27 mouse cellular contexts compared by ENCODE assay signal in genomic region chr12:83310567-83310966, GRCm38 (mm10).
DNase-seq lines count a peak whose midpoint lies in the region; ATAC-seq and TF ChIP-seq lines count a peak whose summit lies in the region.
"Had no signal": no experiment of that assay in that cellular context is flagged by ENCODE, and none has a peak within 500 bp of the region (broad histone marks: within the 10 kb centered on the region; RNA-seq: fewer than 3 reads in every experiment).

No protein-coding gene starts in this region.

- no peaks in the 10 kb centered on the region for H3K36me3 ChIP-seq in hindbrain, embryonic 14.5 days (replicated peaks; ENCODE audit: control insufficient read depth, insufficient read depth)
- no peaks in the 10 kb centered on the region for H3K36me3 ChIP-seq in hindbrain, embryonic 11.5 days (ENCODE audit: control insufficient read depth, insufficient read depth, low read length)
- no peaks in the 10 kb centered on the region for H3K36me3 ChIP-seq in neural tube, embryonic 13.5 days
- H3K36me3 ChIP-seq in neural tube, embryonic 15.5 days = no peaks in the 10 kb centered on the region
- H3K36me3 ChIP-seq: embryonic facial prominence, embryonic 15.5 days; heart, embryonic 13.5 days; hindbrain, embryonic 15.5 days had no signal

- TF ChIP-seq CTCF in gastrocnemius, adult 2 months (IDR thresholded peaks at IDR 0.05) = no peak

- no peak overlapping the region for H3K27ac ChIP-seq in gastrocnemius, adult 2 months
- peak overlapping the region; percentile 56 for H3K27ac ChIP-seq in hindbrain, embryonic 14.5 days
- H3K27ac ChIP-seq in hindbrain, embryonic 11.5 days (ENCODE audit: low read depth, low read length) = no peak overlapping the region
- H3K27ac ChIP-seq in neural tube, embryonic 13.5 days (replicated peaks) = peak overlapping the region; percentile 10
- H3K27ac ChIP-seq in neural tube, embryonic 15.5 days (replicated peaks) = no peak overlapping the region
- H3K27ac ChIP-seq: embryonic facial prominence, embryonic 15.5 days; heart, adult 2 months; heart, embryonic 10.5 days; heart, embryonic 13.5 days; hindbrain, embryonic 15.5 days had no signal

- H3K27me3 ChIP-seq in hindbrain, embryonic 14.5 days (ENCODE audit: control insufficient read depth, insufficient read depth, low read length) = no peaks in the 10 kb centered on the region
- no peaks in the 10 kb centered on the region for H3K27me3 ChIP-seq in hindbrain, embryonic 11.5 days (ENCODE audit: control insufficient read depth, insufficient read depth, low read length)
- H3K27me3 ChIP-seq in neural tube, embryonic 13.5 days = no peaks in the 10 kb centered on the region
- no peaks in the 10 kb centered on the region for H3K27me3 ChIP-seq in neural tube, embryonic 15.5 days (replicated peaks)
- H3K27me3 ChIP-seq: CH12.LX; embryonic facial prominence, embryonic 15.5 days; heart, embryonic 13.5 days; hindbrain, embryonic 15.5 days had no signal

- H3K9ac ChIP-seq in hindbrain, embryonic 14.5 days = no peak overlapping the region
- no peak overlapping the region for H3K9ac ChIP-seq in hindbrain, embryonic 11.5 days (ENCODE audit: low read depth, low read length)
- H3K9ac ChIP-seq in neural tube, embryonic 13.5 days = no peak overlapping the region
- H3K9ac ChIP-seq in neural tube, embryonic 15.5 days (replicated peaks) = no peak overlapping the region
- H3K9ac ChIP-seq: embryonic facial prominence, embryonic 15.5 days; forebrain, postnatal 0 days; heart, embryonic 13.5 days; hindbrain, embryonic 15.5 days had no signal

- ATAC-seq in hindbrain, embryonic 14.5 days (ENCODE audit: low FRiP score) = no peak
- ATAC-seq in hindbrain, embryonic 11.5 days (ENCODE audit: low FRiP score) = no peak
- peak; percentile 45; the same call in 1 of the 2 replicates for ATAC-seq in neural tube, embryonic 13.5 days (ENCODE audit: low read depth)
- no peak for ATAC-seq in neural tube, embryonic 15.5 days (ENCODE audit: low FRiP score)
- ATAC-seq: forebrain, embryonic 14.5 days; forebrain, postnatal 0 days; inflammation-experienced regulatory T-cells, adult 6 months; intestine, embryonic 16.5 days; Patski had no signal

- DNase-seq in gastrocnemius, adult 2 months = peak; percentile 8
- DNase-seq in gastrocnemius, postnatal 10 days = no peak
- DNase-seq in hindbrain, embryonic 14.5 days (ENCODE audit: low spot score) = no peak
- DNase-seq in hindbrain, embryonic 11.5 days (ENCODE audit: low spot score) = no peak
- no peak for DNase-seq in urinary bladder, postnatal 4 days (ENCODE audit: low spot score in 2 of 2)
- DNase-seq: adrenal gland, postnatal 10 days; B cell, adult 2 months; cerebellum, adult 11 months; cerebellum, adult 2 months; cerebellum, adult 9-11 months; cerebellum, postnatal 25 days; forebrain, postnatal 0 days; gastrocnemius, postnatal 36 days; heart, postnatal 14 days had no signal

- H3K4me1 ChIP-seq in hindbrain, embryonic 14.5 days (replicated peaks; ENCODE audit: control insufficient read depth, insufficient read depth, low read length) = no peaks in the 10 kb centered on the region
- H3K4me1 ChIP-seq in hindbrain, embryonic 11.5 days (replicated peaks; ENCODE audit: control insufficient read depth, insufficient read depth, low read length) = no peaks in the 10 kb centered on the region
- peaks cover 18% of the 10 kb centered on the region for H3K4me1 ChIP-seq in neural tube, embryonic 13.5 days (replicated peaks)
- peaks cover 12% of the 10 kb centered on the region; the same call in 1 of the 2 replicates for H3K4me1 ChIP-seq in neural tube, embryonic 15.5 days
- H3K4me1 ChIP-seq: embryonic facial prominence, embryonic 15.5 days had no signal

- no peaks in the 10 kb centered on the region for H3K9me3 ChIP-seq in hindbrain, embryonic 14.5 days (ENCODE audit: control insufficient read depth, low read length)
- no peaks in the 10 kb centered on the region for H3K9me3 ChIP-seq in hindbrain, embryonic 11.5 days (ENCODE audit: control insufficient read depth, low read length)
- H3K9me3 ChIP-seq in neural tube, embryonic 13.5 days = no peaks in the 10 kb centered on the region
- no peaks in the 10 kb centered on the region for H3K9me3 ChIP-seq in neural tube, embryonic 15.5 days (replicated peaks)
- H3K9me3 ChIP-seq: embryonic facial prominence, embryonic 15.5 days; G1E; heart, embryonic 10.5 days; heart, embryonic 13.5 days; hindbrain, embryonic 15.5 days had no signal

- H3K4me3 ChIP-seq in gastrocnemius, adult 2 months = no peak overlapping the region
- H3K4me3 ChIP-seq in hindbrain, embryonic 14.5 days (replicated peaks; ENCODE audit: low read length) = no peak overlapping the region
- no peak overlapping the region for H3K4me3 ChIP-seq in hindbrain, embryonic 11.5 days (ENCODE audit: low read depth, low read length)
- H3K4me3 ChIP-seq in neural tube, embryonic 13.5 days = no peak overlapping the region
- no peak overlapping the region for H3K4me3 ChIP-seq in neural tube, embryonic 15.5 days (replicated peaks)
- H3K4me3 ChIP-seq: embryonic facial prominence, embryonic 15.5 days; heart, adult 2 months; heart, embryonic 10.5 days; heart, embryonic 13.5 days; hindbrain, embryonic 15.5 days had no signal

- WGBS in hindbrain, embryonic 14.5 days = 62% methylated on average over 11 of the region's 11 CpGs
- 68% methylated on average over 11 of the region's 11 CpGs for WGBS in hindbrain, embryonic 11.5 days
- WGBS in neural tube, embryonic 13.5 days = 55% methylated on average over 11 of the region's 11 CpGs
- WGBS in neural tube, embryonic 15.5 days = 48% methylated on average over 11 of the region's 11 CpGs

- intact Hi-C loops in gastrocnemius, adult 2 months (cut with DNase I) = no loop called here

- H3K4me2 ChIP-seq in hindbrain, embryonic 14.5 days (replicated peaks) = no peak overlapping the region
- H3K4me2 ChIP-seq in hindbrain, embryonic 11.5 days (replicated peaks; ENCODE audit: low read depth, low read length) = no peak overlapping the region
- H3K4me2 ChIP-seq in neural tube, embryonic 13.5 days = no peak overlapping the region
- no peak overlapping the region for H3K4me2 ChIP-seq in neural tube, embryonic 15.5 days
- H3K4me2 ChIP-seq: embryonic facial prominence, embryonic 15.5 days; heart, embryonic 13.5 days; hindbrain, embryonic 15.5 days had no signal

Comparison
In these comparisons a context has a peak if more than half of its experiments do, and no peak if none do; other contexts are left out.
1. H3K27ac ChIP-seq: peak in hindbrain, embryonic 14.5 days (single experiment) and neural tube, embryonic 13.5 days (single experiment); none in gastrocnemius, adult 2 months (single experiment), hindbrain, embryonic 11.5 days (single experiment) and neural tube, embryonic 15.5 days (single experiment).